Mouse (Mus musculus): ENCODE measurements around the gene Tpgs1. TPM values are rescaled to one million over a fixed set of nuclear protein-coding genes. Genes with fewer than 3 reads are reported as not detected.

Gene Tpgs1
- polyA plus RNA-seq, 1 experiment from 2014 or later = 99.8 TPM

- Histone ChIP-seq H3K27ac (no peak overlapping the region), H3K36me3 (replicated peaks) (peaks cover 15% of the 10 kb centered on the region; the same call in 1 of the 2 replicates), H3K4me1 (peaks cover 21% of the 10 kb centered on the region), H3K4me2 (no peak overlapping the region), H3K9me3 (no peaks in the 10 kb centered on the region), H3K9ac (no peak overlapping the region), H3K27me3 (replicated peaks) (no peaks in the 10 kb centered on the region), H3K4me3 (no peak overlapping the region)
- ATAC-seq (replicated peaks) = no peak
- WGBS = 91% methylated on average over 2 of the region's 2 CpGs
These were observed 17.1 kb downstream of the Tpgs1 start for GRCm38 (mm10) chr10:79686219-79686618.

- 95% methylated on average over 1 of the region's 1 CpGs for WGBS
- ATAC-seq (replicated peaks) = no peak
- H3K36me3 ChIP-seq (replicated peaks) = peaks cover 15% of the 10 kb centered on the region; the same call in 1 of the 2 replicates
These were observed 17.5 kb downstream of the Tpgs1 start for GRCm38 (mm10) chr10:79686691-79687090.

GRCm38 (mm10) chr10:79687513-79687912, 18.3 kb downstream of the Tpgs1 start:
- no peak overlapping the region for H3K27ac ChIP-seq
- WGBS = 94% methylated on average over 6 of the region's 6 CpGs
- no peak for ATAC-seq (replicated peaks)
- H3K4me2 ChIP-seq = no peak overlapping the region
- peaks cover 15% of the 10 kb centered on the region; the same call in 1 of the 2 replicates for H3K36me3 ChIP-seq (replicated peaks)
- no peaks in the 10 kb centered on the region for H3K9me3 ChIP-seq
- H3K9ac ChIP-seq = no peak overlapping the region
- no peaks in the 10 kb centered on the region for H3K27me3 ChIP-seq (replicated peaks)
- H3K4me3 ChIP-seq = no peak overlapping the region
- H3K4me1 ChIP-seq = peaks cover 19% of the 10 kb centered on the region

More at GRCm38 (mm10) chr10:79686691-79687090, 17.5 kb downstream of the Tpgs1 start:
- Histone ChIP-seq H3K4me3 (no peak overlapping the region), H3K27ac (no peak overlapping the region), H3K27me3 (replicated peaks) (no peaks in the 10 kb centered on the region), H3K4me1 (peaks cover 19% of the 10 kb centered on the region), H3K9me3 (no peaks in the 10 kb centered on the region), H3K4me2 (no peak overlapping the region), H3K9ac (no peak overlapping the region)

GRCm38 (mm10) chr10:79688720-79689119, 19.6 kb downstream of the Tpgs1 start, which contains the start of gene Gzmm:
Gzmm (plus strand) TSS chr10:79689020.
- Histone ChIP-seq H3K27me3 (replicated peaks) (no peaks in the 10 kb centered on the region), H3K4me1 (peaks cover 8% of the 10 kb centered on the region), H3K27ac (no peak within 1 kb of the TSS), H3K9ac (no peak within 1 kb of the TSS), H3K4me2 (no peak within 1 kb of the TSS), H3K4me3 (no peak within 1 kb of the TSS), H3K9me3 (no peaks in the 10 kb centered on the region), H3K36me3 (replicated peaks) (peaks cover 15% of the 10 kb centered on the region; the same call in 1 of the 2 replicates)
- WGBS = 84% methylated on average over 4 of the region's 4 CpGs
- no peak for ATAC-seq (replicated peaks)

- peaks cover 3% of the 10 kb centered on the region for H3K4me1 ChIP-seq
- H3K9ac ChIP-seq = no peak overlapping the region
- no peak for ATAC-seq (replicated peaks)
- no peak overlapping the region for H3K4me2 ChIP-seq
- H3K36me3 ChIP-seq (replicated peaks) = peaks cover 15% of the 10 kb centered on the region; the same call in 1 of the 2 replicates
- 95% methylated on average over 3 of the region's 3 CpGs for whole genome bisulfite sequencing
- H3K27me3 ChIP-seq (replicated peaks) = no peaks in the 10 kb centered on the region
- no peak overlapping the region for H3K4me3 ChIP-seq
- H3K9me3 ChIP-seq = no peaks in the 10 kb centered on the region
- no peak overlapping the region for H3K27ac ChIP-seq
These were observed 20.0 kb downstream of the Tpgs1 start for GRCm38 (mm10) chr10:79689178-79689577.

- H3K36me3 ChIP-seq (replicated peaks) = peaks cover 9% of the 10 kb centered on the region; the same call in 1 of the 2 replicates
- H3K9me3 ChIP-seq = no peaks in the 10 kb centered on the region
- H3K4me1 ChIP-seq = no peaks in the 10 kb centered on the region
- H3K4me3 ChIP-seq = no peak overlapping the region
- no peaks in the 10 kb centered on the region for H3K27me3 ChIP-seq (replicated peaks)
- 98% methylated on average over 2 of the region's 2 CpGs for WGBS
- no peak overlapping the region for H3K4me2 ChIP-seq
- H3K9ac ChIP-seq = no peak overlapping the region
- no peak overlapping the region for H3K27ac ChIP-seq
- no peak for ATAC-seq (replicated peaks)
These were observed 22.9 kb downstream of the Tpgs1 start for GRCm38 (mm10) chr10:79691986-79692548.

GRCm38 (mm10) chr10:79693580-79694378, 24.6 kb downstream of the Tpgs1 start:
- Histone ChIP-seq H3K4me3 (no peak overlapping the region), H3K4me1 (no peaks in the 10 kb centered on the region), H3K36me3 (replicated peaks) (0 out of 2 replicates have a peak, but pooled peaks cover 3% of the 10 kb centered on the region), H3K9me3 (no peaks in the 10 kb centered on the region), H3K27ac (no peak overlapping the region), H3K27me3 (replicated peaks) (no peaks in the 10 kb centered on the region), H3K9ac (no peak overlapping the region), H3K4me2 (no peak overlapping the region)
- 81% methylated on average over 12 of the region's 12 CpGs for WGBS
- ATAC-seq (replicated peaks) = no peak

GRCm38 (mm10) chr10:79694379-79694655, 25.1 kb downstream of the Tpgs1 start:
- Histone ChIP-seq H3K4me3 (no peak overlapping the region), H3K4me1 (no peaks in the 10 kb centered on the region), H3K27ac (no peak overlapping the region), H3K36me3 (replicated peaks) (no peaks in the 10 kb centered on the region), H3K9ac (no peak overlapping the region), H3K9me3 (no peaks in the 10 kb centered on the region), H3K4me2 (no peak overlapping the region), H3K27me3 (replicated peaks) (no peaks in the 10 kb centered on the region)
- 88% methylated on average over 6 of the region's 6 CpGs for WGBS
- ATAC-seq (replicated peaks) = no peak

- WGBS = 69% methylated on average over 13 of the region's 13 CpGs
- no peaks in the 10 kb centered on the region for H3K27me3 ChIP-seq (replicated peaks)
- no peaks in the 10 kb centered on the region for H3K9me3 ChIP-seq
- H3K36me3 ChIP-seq (replicated peaks) = no peaks in the 10 kb centered on the region
- no peak overlapping the region for H3K4me3 ChIP-seq
- H3K9ac ChIP-seq = no peak overlapping the region
- H3K4me1 ChIP-seq = no peaks in the 10 kb centered on the region
- H3K27ac ChIP-seq = no peak overlapping the region
- no peak overlapping the region for H3K4me2 ChIP-seq
- no peak for ATAC-seq (replicated peaks)
These were observed 26.3 kb downstream of the Tpgs1 start for GRCm38 (mm10) chr10:79695231-79696128.

GRCm38 (mm10) chr10:79696129-79696651, 27.0 kb downstream of the Tpgs1 start:
- Histone ChIP-seq H3K27me3 (replicated peaks) (no peaks in the 10 kb centered on the region), H3K9me3 (no peaks in the 10 kb centered on the region), H3K36me3 (replicated peaks) (no peaks in the 10 kb centered on the region), H3K4me2 (no peak overlapping the region), H3K4me3 (no peak overlapping the region), H3K9ac (no peak overlapping the region), H3K4me1 (no peaks in the 10 kb centered on the region), H3K27ac (no peak overlapping the region)
- WGBS = 69% methylated on average over 9 of the region's 9 CpGs
- no peak for ATAC-seq (replicated peaks)

GRCm38 (mm10) chr10:79697916-79698315, 28.7 kb downstream of the Tpgs1 start:
- no peak overlapping the region for H3K4me2 ChIP-seq
- H3K27me3 ChIP-seq (replicated peaks) = no peaks in the 10 kb centered on the region
- no peak overlapping the region for H3K27ac ChIP-seq
- H3K9ac ChIP-seq = no peak overlapping the region
- no peaks in the 10 kb centered on the region for H3K9me3 ChIP-seq
- H3K4me3 ChIP-seq = no peak overlapping the region
- H3K36me3 ChIP-seq (replicated peaks) = no peaks in the 10 kb centered on the region
- 79% methylated on average over 6 of the region's 6 CpGs for WGBS
- ATAC-seq (replicated peaks) = no peak
- no peaks in the 10 kb centered on the region for H3K4me1 ChIP-seq

- no peak overlapping the region for H3K4me2 ChIP-seq
- ATAC-seq (replicated peaks) = no peak
- no peaks in the 10 kb centered on the region for H3K4me1 ChIP-seq
- no peak overlapping the region for H3K27ac ChIP-seq
- H3K36me3 ChIP-seq (replicated peaks) = no peaks in the 10 kb centered on the region
- WGBS = 94% methylated on average over 6 of the region's 6 CpGs
- H3K9me3 ChIP-seq = no peaks in the 10 kb centered on the region
- no peaks in the 10 kb centered on the region for H3K27me3 ChIP-seq (replicated peaks)
- no peak overlapping the region for H3K4me3 ChIP-seq
- no peak overlapping the region for H3K9ac ChIP-seq
These were observed 29.3 kb downstream of the Tpgs1 start for GRCm38 (mm10) chr10:79698459-79698858.
